Mouse (Mus musculus): ENCODE results near the gene Pdss2.

Pdss2 gene

GRCm38 (mm10) chr10:43382660-43383059 is 161.4 kb downstream of the Pdss2 start:
- POLR2A ChIA-PET, result interaction anchor here in 2 of 4 experiments (0.9 to 2.4 kb wide), 5 partner anchors 9 to 18 kb away, joined by 3 to 7 read pairs (median 3); no protein-coding TSS in a partner anchor
- CTCF ChIA-PET, result interaction anchor here in 1 of 4 experiments (0.7 kb wide), 1 partner anchor 40 kb away, joined by 3 read pairs; no protein-coding TSS in a partner anchor

- CTCF ChIA-PET, result interaction anchor here in 2 of 4 experiments (0.6 to 1.4 kb wide), 2 partner anchors 116 to 396 kb away, joined by 3 read pairs; no protein-coding TSS in a partner anchor
- POLR2A ChIA-PET, result interaction anchor here in 2 of 4 experiments (0.6 to 2.4 kb wide), 2 partner anchors 8 to 11 kb away, joined by 7 to 8 read pairs; no protein-coding TSS in a partner anchor
Measured at GRCm38 (mm10) chr10:43384623-43385022, 163.3 kb downstream of the Pdss2 start.

- POLR2A ChIA-PET, result interaction anchor here in 2 of 4 experiments (1.3 to 1.5 kb wide), 2 partner anchors 10 to 11 kb away, joined by 3 read pairs; no protein-coding TSS in a partner anchor
- CTCF ChIA-PET, result interaction anchor here in 1 of 4 experiments (0.8 kb wide), 1 partner anchor 250 kb away, joined by 3 read pairs; no protein-coding TSS in a partner anchor
Measured at GRCm38 (mm10) chr10:43392921-43393320, 171.6 kb downstream of the Pdss2 start.

- ChIA-PET POLR2A (interaction anchor here in 1 of 4 experiments (0.9 kb wide), 1 partner anchor 12 kb away, joined by 4 read pairs; no protein-coding TSS in a partner anchor), CTCF (interaction anchor here in 2 of 4 experiments (0.5 to 0.8 kb wide), 2 partner anchors 249 to 422 kb away, joined by 3 read pairs; no protein-coding TSS in a partner anchor)
Measured at GRCm38 (mm10) chr10:43393818-43394217, 172.5 kb downstream of the Pdss2 start.

GRCm38 (mm10) chr10:43395824-43396223 is 174.5 kb downstream of the Pdss2 start:
- CTCF ChIA-PET, result no interaction called here
- POLR2A ChIA-PET, result interaction anchor here in 1 of 4 experiments (1.2 kb wide), 1 partner anchor 30 kb away, joined by 3 read pairs; no protein-coding TSS in a partner anchor

GRCm38 (mm10) chr10:43399596-43400316 is 178.5 kb downstream of the Pdss2 start:
- ChIA-PET CTCF (no interaction called here), POLR2A (interaction anchor here in 2 of 4 experiments (0.5 to 1.1 kb wide), 4 partner anchors 20 to 163 kb away, joined by 3 to 8 read pairs (median 4); no protein-coding TSS in a partner anchor)

GRCm38 (mm10) chr10:43406107-43406506 is 184.8 kb downstream of the Pdss2 start:
- ChIA-PET POLR2A (interaction anchor here in 2 of 4 experiments (0.6 to 1.6 kb wide), 2 partner anchors 9 to 12 kb away, joined by 3 to 4 read pairs; no protein-coding TSS in a partner anchor), CTCF (no interaction called here)

- CTCF ChIA-PET, result no interaction called here
Measured at GRCm38 (mm10) chr10:43406885-43407284, 185.6 kb downstream of the Pdss2 start.

GRCm38 (mm10) chr10:43409506-43410230 is 188.4 kb downstream of the Pdss2 start:
- ChIA-PET CTCF (no interaction called here), POLR2A (interaction anchor here in 2 of 4 experiments (0.6 kb wide), 2 partner anchors 11 to 559 kb away, joined by 3 to 5 read pairs; no protein-coding TSS in a partner anchor)

More at GRCm38 (mm10) chr10:43406885-43407284, 185.6 kb downstream of the Pdss2 start:
- POLR2A ChIA-PET, result interaction anchor here in 2 of 4 experiments (0.6 to 0.7 kb wide), 2 partner anchors 10 to 21 kb away, joined by 3 read pairs; no protein-coding TSS in a partner anchor

GRCm38 (mm10) chr10:43411164-43411563 is 189.9 kb downstream of the Pdss2 start:
- POLR2A ChIA-PET, result interaction anchor here in 1 of 4 experiments (0.6 to 0.7 kb wide), 2 partner anchors 288 to 1116 kb away, joined by 3 to 4 read pairs; no protein-coding TSS in a partner anchor
- CTCF ChIA-PET, result interaction anchor here in 1 of 4 experiments (0.7 kb wide), 1 partner anchor 232 kb away, joined by 6 read pairs; no protein-coding TSS in a partner anchor

GRCm38 (mm10) chr10:43417346-43417745 is 196.1 kb downstream of the Pdss2 start:
- ChIA-PET CTCF (no interaction called here), POLR2A (interaction anchor here in 1 of 4 experiments (0.6 kb wide), 1 partner anchor 1656 kb away, joined by 4 read pairs; no protein-coding TSS in a partner anchor)

GRCm38 (mm10) chr10:43420660-43421413 is 199.6 kb downstream of the Pdss2 start:
- POLR2A ChIA-PET, result interaction anchor here in 2 of 4 experiments (1.0 to 1.2 kb wide), 2 partner anchors 9 to 11 kb away, joined by 3 read pairs; no protein-coding TSS in a partner anchor
- CTCF ChIA-PET, result no interaction called here

- POLR2A ChIA-PET, result interaction anchor here in 2 of 4 experiments (0.6 to 1.3 kb wide), 4 partner anchors 10 to 310 kb away, joined by 3 to 5 read pairs (median 3); partner anchors contain the start of gene Bend3 (in 1 of the 2)
- CTCF ChIA-PET, result no interaction called here
Measured at GRCm38 (mm10) chr10:43422061-43422770, 200.9 kb downstream of the Pdss2 start.

GRCm38 (mm10) chr10:43424545-43424944 is 203.3 kb downstream of the Pdss2 start:
- CTCF ChIA-PET, result no interaction called here
- POLR2A ChIA-PET, result interaction anchor here in 3 of 4 experiments (0.6 to 1.1 kb wide), 5 partner anchors 9 to 257 kb away, joined by 3 to 5 read pairs (median 3); no protein-coding TSS in a partner anchor

GRCm38 (mm10) chr10:43430606-43431005 is 209.3 kb downstream of the Pdss2 start:
- ChIA-PET POLR2A (interaction anchor here in 1 of 4 experiments (1.2 kb wide), 1 partner anchor 46 kb away, joined by 3 read pairs; no protein-coding TSS in a partner anchor), CTCF (no interaction called here)

- POLR2A ChIA-PET, result interaction anchor here in 2 of 4 experiments (0.9 to 1.0 kb wide), 2 partner anchors 10 to 108 kb away, joined by 3 read pairs; no protein-coding TSS in a partner anchor
- CTCF ChIA-PET, result no interaction called here
Measured at GRCm38 (mm10) chr10:43434326-43434725, 213.0 kb downstream of the Pdss2 start.

GRCm38 (mm10) chr10:43435757-43436156 is 214.5 kb downstream of the Pdss2 start:
- POLR2A ChIA-PET, result interaction anchor here in 3 of 4 experiments (0.5 to 2.0 kb wide), 5 partner anchors 11 to 1599 kb away, joined by 3 to 5 read pairs (median 3); no protein-coding TSS in a partner anchor
- CTCF ChIA-PET, result interaction anchor here in 2 of 4 experiments (0.6 to 1.7 kb wide), 3 partner anchors 17 to 1558 kb away, joined by 3 to 5 read pairs (median 3); no protein-coding TSS in a partner anchor
